Mouse (Mus musculus): ENCODE measurements around the gene Cntfr.

Gene Cntfr

GRCm38 (mm10) chr4:41696930-41697841 lies at the start of gene Cntfr:
Gene Cntfr (minus strand): TSS chr4:41697089.
- DNase-seq (ENCODE audit: low spot score in 2 of 2), result peak; percentile 47 to 61

GRCm38 (mm10) chr4:41745021-41745420 lies 48.1 kb upstream of the Cntfr start:
- DNase-seq (ENCODE audit: low spot score in 2 of 2), result no peak

- no peak for DNase-seq (ENCODE audit: low spot score in 2 of 2)
Measured at GRCm38 (mm10) chr4:41744131-41744530, 47.2 kb upstream of the Cntfr start.

GRCm38 (mm10) chr4:41741158-41741560 lies 44.3 kb upstream of the Cntfr start:
- DNase-seq (ENCODE audit: low spot score in 2 of 2), result peak; percentile 78 to 82

GRCm38 (mm10) chr4:41740380-41741157 lies 43.7 kb upstream of the Cntfr start:
- no peak for DNase-seq (ENCODE audit: low spot score in 2 of 2)

GRCm38 (mm10) chr4:41739260-41739659 lies 42.4 kb upstream of the Cntfr start:
- DNase-seq (ENCODE audit: low spot score in 2 of 2), result no peak

- no peak for DNase-seq (ENCODE audit: low spot score in 2 of 2)
Measured at GRCm38 (mm10) chr4:41738256-41738603, 41.3 kb upstream of the Cntfr start.

GRCm38 (mm10) chr4:41737602-41738255 lies 40.8 kb upstream of the Cntfr start:
- peak; percentile 45 to 63 for DNase-seq (ENCODE audit: low spot score in 2 of 2)

- no peak for DNase-seq (ENCODE audit: low spot score in 2 of 2)
Measured at GRCm38 (mm10) chr4:41731052-41731765, 34.3 kb upstream of the Cntfr start, which contains the start of gene Arid3c. Gene Arid3c (minus strand): TSS chr4:41731142.

- no peak for DNase-seq (ENCODE audit: low spot score in 2 of 2)
Measured at GRCm38 (mm10) chr4:41726826-41727621, 30.1 kb upstream of the Cntfr start.

- peak; percentile 60 to 73 for DNase-seq (ENCODE audit: low spot score in 2 of 2)
Measured at GRCm38 (mm10) chr4:41722918-41723351, 26.0 kb upstream of the Cntfr start, which contains the start of gene Dctn3. Gene Dctn3 (minus strand): TSS chr4:41723170.

GRCm38 (mm10) chr4:41716834-41717233 lies 19.9 kb upstream of the Cntfr start:
- DNase-seq (ENCODE audit: low spot score in 2 of 2), result no peak

- no peak for DNase-seq (ENCODE audit: low spot score in 2 of 2)
Measured at GRCm38 (mm10) chr4:41715596-41715995, 18.7 kb upstream of the Cntfr start.

- DNase-seq (ENCODE audit: low spot score in 2 of 2), result no peak
Measured at GRCm38 (mm10) chr4:41715082-41715481, 18.2 kb upstream of the Cntfr start.

- peak in 1 of 2 experiments; percentile 54 for DNase-seq (ENCODE audit: low spot score in 2 of 2)
Measured at GRCm38 (mm10) chr4:41714276-41714675, 17.4 kb upstream of the Cntfr start.

- peak; percentile 74 to 83 for DNase-seq (ENCODE audit: low spot score in 2 of 2)
Measured at GRCm38 (mm10) chr4:41713197-41714067, 16.5 kb upstream of the Cntfr start, which contains the start of gene Rpp25l. Gene Rpp25l (minus strand): TSS chr4:41713534.

GRCm38 (mm10) chr4:41712421-41713196 lies 15.7 kb upstream of the Cntfr start:
- no peak for DNase-seq (ENCODE audit: low spot score in 2 of 2)

- no peak for DNase-seq (ENCODE audit: low spot score in 2 of 2)
Measured at GRCm38 (mm10) chr4:41711705-41712375, 15.0 kb upstream of the Cntfr start.

All from spleen, postnatal 14 days (tissue).